Mouse (Mus musculus) layer of hippocampus, adult 11-12 months (tissue): ENCODE results near the gene Fbxl8.
A peak's percentile ranks its signal among the peaks of the same experiment; 100 is the strongest.
"Not testable (repeated sequence)": the region's sequence is repeated elsewhere in the genome, so short reads cannot be mapped to it uniquely, and the experiment has no call there.

Source experiments
- DNase-seq: peaks from one replicate; pipeline ENCODE4 v3.0.0; 2022; ENCODE audit warnings: low spot score

The Fbxl8 gene

DNA sequence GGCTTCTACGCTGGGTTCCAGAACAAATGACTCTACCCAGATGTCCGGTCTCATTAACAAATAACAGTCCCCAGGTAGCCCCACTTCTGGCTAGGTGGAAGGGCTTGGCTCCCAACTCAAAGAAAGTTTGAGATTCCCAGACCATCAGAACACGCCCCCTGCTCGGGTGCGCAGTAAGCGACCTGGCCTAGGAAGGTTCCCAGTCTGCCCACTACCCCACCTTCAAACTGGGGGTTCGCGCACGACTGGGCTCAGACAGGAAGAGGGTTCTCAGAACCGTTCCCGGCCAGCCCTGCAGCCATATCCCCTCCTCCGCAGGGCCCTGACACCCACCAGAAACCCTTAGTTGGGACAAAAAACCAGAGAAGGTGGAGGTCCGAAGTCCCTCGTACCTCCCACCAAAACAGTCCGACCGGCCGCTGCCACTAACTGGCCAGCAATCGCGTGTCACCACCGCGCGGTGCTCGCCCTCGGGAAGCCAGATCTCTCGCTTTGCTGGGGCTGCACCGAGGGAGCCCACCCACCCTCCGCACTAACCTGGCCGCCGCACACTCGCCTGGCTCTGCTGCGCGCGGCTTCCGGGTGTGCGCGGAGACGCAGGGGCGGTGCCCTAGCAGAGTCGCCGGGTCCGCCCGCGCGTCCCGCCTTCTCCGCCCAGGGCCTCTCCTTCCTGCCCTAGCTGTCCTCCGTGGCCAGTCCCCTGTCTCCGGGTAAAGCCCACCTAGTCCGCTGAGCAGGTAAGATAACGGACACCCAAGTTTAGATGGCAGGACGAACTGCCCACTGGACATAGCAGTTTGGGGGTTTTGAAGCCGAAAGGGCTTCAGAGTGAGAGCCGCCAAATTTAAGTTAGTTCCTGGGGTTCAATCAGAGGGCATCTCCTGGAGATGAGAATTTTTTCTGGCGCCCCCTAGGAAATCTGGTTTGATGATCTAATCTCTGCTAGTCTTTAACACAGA is at the start of gene Fbxl8, which contains the start of gene Tradd:
Gene Fbxl8 (plus strand): TSS at position 625 of the 959 bp plus-strand sequence.
Gene Tradd (minus strand): TSS at position 586 of the 959 bp plus-strand sequence.
- DNase-seq: no peak

DNA sequence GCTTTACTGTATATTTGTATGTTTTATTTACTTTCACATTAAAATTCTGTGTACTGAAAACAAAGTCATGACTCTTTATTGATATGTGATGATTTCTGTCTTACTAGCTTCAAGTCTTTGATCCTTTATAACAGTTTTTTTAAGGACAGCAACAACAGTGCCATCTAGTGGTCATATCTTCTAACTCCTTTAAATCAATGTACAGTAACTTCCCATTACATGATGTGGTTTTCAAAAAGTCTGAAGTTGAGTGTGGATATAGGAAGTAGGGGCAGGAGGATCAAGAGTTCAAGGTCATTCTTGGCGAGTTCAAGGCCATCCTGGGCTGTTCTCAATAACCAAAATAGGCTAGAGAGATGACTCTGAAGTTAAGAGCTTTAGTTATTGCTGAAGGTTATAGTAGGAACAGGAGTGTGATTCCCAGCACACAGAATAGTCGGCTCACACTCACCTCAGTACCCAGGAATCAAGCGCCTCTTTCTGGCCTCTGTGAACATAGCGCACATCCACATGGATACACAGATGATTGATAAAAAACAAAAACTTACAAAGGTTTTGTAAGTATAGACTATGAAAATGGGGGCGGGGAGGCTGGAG is 46.4 kb upstream of the Fbxl8 start:
- peak; percentile 30 for DNase-seq

GRCm38 (mm10) chr8:105223850-105224249 is 40.6 kb upstream of the Fbxl8 start:
- DNase-seq: no peak

DNA sequence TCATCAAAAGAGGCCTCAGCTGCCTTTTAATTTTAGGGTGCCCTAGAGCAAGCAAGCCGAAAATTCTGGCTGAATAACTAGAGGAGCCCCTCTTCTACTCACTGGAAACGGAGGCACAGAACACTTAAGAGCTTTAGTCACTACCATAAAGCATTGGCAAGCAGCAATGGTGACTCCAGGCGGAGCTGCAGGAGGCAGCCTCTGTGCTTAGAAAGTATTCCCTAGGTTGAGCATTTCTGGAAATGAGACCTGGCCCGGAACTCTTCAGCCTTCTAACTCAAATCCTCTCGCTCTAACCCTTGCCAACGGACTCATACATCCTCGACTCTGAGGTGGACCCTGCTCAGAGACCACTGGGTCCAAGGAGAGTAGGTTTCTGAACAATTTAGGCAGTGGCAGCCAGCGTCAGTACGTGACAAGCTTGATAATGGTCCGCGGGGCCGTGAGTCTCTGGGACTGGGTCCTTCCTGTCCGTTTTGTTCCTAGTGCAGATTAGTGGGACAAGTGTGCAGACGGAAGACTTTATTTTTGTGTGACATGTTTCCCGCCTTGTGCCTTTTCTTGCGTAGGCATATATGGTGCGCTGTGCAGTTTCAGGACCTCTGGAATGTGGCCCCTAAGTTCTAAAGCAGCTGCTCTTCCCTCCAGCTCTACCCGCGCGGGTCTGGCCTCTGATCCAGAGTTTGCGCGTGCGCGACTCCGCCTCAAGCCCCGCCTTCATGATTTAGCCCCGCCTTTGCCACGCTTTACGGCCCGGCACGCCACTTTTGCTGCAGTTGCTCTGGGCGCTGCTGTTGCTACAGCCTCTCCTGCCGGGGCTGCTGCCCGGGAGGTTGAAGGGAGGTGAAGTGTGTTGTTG is 39.8 kb upstream of the Fbxl8 start, which contains the start of gene D230025D16Rik:
Gene D230025D16Rik (plus strand): TSS at position 733 of the 859 bp plus-strand sequence.
- peak; percentile 95 for DNase-seq

GRCm38 (mm10) chr8:105225272-105225593 is 39.2 kb upstream of the Fbxl8 start:
- no peak for DNase-seq

GRCm38 (mm10) chr8:105225917-105226316 is 38.5 kb upstream of the Fbxl8 start:
- no peak for DNase-seq

- no peak for DNase-seq
Observed at GRCm38 (mm10) chr8:105231503-105232320, 32.7 kb upstream of the Fbxl8 start.

DNA sequence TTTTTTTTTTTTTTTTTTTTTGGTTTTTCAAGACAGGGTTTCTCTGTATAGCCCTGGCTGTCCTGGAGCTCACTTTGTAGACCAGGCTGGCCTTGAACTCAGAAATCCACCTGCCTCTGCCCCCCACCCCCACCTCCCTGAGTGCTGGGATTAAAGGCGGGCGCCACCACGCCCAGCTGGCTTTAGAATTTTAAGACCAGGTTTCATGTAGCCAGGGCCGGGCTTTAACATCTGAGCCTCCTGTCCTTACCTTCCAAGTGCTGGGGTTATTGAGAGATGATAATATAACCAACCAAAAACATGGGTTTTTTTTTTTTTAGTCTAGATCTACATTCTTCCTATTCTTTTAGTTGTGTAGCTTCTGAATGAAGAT is 32.1 kb upstream of the Fbxl8 start:
- DNase-seq: not testable (repeated sequence)

DNA sequence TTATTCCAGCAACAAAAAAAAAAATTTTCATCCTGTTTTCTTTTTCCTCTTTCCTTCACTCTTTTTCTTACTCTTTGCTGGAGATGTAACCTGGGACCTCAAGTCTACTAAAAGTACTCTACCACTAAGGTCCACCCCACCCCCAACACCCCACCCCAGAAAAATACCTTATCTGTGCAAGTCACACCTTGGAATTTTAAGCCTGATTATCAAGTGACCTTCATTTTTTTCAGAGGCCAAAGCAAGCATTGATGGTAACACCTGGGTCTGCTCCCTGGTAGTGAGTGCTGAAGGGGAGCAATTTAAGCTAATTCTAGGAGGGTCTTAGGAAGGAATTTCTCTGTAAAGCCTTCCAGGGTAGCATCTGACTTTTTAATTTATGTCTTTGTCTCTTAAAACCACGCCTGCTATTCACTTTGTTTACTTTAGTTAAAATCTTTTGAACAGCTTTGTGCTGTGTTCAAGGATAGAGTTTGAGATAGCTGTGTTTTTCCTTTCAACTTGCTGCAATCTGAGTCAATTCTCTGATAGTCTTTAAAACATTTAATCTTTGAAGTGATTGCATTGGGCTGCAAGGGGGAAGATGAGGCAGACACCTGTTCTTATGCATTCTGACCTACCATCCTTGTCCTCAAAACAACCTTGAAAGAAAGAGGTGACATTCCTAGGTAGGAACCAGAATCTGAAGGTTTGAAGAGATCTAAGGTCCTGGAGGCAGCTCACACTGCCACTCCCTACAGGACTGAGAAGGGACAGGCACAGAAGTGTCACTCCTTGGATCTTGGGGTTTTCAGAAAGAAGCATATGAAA is 31.1 kb upstream of the Fbxl8 start:
- DNase-seq: no peak

- no peak for DNase-seq
Observed at GRCm38 (mm10) chr8:105235206-105235605, 29.2 kb upstream of the Fbxl8 start.

DNA sequence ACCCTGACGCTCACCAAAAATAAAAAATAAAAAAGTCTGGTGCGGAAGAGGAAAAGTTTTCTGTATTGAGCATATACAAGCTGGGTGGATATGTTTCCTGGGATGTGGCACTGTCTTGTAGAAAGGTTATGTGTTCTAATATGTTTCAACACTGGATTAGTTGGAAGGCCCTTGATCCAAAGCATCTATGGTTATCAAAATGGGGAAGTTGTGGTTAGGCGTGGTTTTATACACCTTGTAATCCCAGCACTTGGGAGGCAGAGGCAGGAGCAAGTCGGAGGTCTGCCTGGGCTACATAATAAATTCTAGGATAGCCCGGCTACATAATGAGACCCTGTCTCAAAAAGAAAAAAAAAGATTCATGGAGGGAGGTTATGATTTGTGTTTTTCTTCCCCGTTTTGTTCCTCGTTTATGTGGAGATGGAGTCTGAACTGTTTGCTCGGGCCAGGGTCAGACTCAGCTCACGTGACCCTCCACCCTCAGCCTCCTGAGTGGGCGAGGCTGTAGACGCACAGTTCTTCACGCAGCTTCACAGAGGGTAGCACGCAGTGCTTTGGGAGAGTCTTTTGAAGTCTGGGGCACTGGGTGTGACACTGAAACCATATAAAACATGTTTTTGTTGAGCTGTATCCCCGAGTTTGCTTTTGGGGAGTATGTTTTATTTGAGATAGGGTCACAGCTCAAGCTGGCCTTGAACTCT is 26.9 kb upstream of the Fbxl8 start:
- DNase-seq: no peak

DNA sequence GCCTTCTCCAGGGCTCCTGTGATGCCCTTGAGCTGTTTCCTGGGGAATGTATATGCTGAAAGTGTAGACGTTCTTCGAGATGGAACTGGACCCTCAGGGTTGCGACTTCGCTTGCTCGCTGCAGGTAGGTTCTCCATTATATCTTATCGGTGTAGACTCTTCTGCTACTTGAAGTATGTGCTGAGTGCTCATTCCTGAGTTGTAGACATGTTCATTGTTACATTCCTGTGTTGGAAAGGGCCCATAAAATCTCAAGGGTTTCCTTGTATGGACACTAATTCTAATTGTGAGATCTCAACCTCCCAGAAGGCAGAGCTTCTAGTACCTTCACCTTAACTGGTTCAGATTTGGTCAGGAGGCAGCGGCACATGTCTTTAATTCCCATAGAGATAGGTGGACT is 23.4 kb upstream of the Fbxl8 start:
- DNase-seq: no peak

GRCm38 (mm10) chr8:105251954-105252353 is 12.5 kb upstream of the Fbxl8 start:
- DNase-seq: no peak

DNA sequence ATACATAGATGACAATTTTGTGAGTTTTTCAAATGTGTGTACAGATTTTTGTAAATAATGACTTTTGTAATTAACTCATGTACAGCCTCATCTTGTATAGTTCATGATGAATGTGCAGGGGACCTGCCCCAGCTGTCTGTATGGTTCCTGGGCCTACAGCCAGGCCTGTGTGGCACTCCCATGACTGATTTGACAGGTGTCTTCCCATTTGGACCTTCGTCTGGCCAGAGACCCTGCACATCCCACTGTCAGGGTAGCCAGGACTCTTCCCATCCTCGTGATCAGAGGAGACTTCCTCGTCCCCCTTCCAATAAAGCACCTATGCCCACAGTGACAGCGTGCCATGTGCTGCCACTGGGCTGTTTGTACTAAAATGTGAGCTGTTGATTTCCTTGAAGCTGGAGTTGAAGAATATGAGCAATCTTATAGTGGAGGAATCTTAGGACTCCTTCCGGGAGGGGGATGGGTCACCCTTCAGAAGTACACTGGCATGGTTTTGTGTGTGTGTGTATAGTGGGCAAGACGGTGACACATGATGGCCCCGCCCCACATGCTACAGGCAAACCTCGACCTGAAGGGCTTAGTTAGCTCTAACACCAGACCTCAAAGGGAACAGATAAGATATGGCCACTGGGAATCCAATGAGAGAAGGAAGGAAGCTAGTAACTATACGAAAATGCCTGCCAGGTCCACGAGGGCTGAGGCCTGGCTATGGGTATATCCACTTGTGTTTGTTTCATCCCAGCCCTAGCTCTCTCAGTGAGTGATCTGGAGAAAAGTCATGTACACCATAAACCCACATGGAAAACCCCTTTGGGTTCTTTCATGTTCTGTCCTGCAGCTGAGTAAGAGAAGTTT is 11.5 kb upstream of the Fbxl8 start:
- no peak for DNase-seq

DNA sequence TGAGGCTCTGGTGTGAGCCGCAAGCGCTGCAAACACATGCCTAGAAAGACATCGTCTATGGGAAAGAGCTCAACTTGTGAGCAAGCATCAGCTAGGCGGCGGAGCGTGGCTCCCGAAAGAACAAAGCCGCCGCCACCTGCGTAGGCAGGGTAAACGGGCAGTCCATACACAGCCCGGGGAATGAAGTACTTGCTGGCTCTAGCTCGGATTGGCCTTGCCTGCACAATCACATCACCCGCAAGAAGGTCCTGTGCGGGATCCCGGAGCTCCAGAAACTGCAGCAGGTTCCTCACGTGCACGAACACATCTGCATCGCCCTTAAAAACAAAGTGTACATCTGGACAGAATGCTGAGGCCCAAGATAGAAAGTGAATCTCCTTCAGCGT is 10.7 kb upstream of the Fbxl8 start:
- no peak for DNase-seq

DNA sequence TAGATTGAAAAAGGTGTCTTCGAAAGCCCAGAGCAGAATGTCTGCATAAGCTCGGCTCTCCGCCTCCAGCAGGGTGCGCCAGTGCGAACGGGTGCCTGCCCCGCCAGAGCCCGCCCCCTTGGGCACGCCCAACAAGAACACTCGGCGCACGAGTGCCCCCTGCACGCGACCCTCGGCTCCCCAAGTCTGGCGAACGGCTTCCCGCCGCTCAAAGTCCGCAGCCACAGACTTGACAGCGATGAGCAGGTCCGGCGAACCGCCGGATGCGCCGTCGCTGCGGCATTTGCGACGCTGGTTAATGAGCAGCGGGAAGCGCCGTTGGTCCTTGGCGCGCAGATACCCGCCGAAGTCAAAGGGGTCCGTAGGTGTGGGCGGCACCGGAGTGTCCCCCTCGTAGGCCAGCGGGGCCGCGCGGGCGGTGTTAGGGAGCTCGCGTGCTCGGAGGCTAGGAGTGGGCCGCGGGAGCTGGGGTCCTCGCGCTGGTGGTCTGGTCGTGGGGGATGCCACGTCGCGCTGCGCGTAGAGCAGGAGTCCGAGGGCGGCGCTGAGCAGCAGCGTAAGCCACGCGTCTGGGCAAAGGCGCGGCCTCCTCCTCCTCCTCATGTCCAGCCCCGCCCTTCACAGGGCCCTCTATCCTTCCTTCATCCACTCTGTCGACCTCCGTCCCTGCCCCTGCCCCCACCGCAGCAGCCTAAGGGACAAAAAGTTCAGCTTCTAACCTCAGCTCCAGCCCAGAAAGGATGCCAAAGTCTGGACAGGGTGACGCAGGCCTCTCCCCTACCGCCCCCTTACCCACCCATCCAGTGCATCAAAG is 10.1 kb upstream of the Fbxl8 start:
- peak; percentile 90 for DNase-seq

DNA sequence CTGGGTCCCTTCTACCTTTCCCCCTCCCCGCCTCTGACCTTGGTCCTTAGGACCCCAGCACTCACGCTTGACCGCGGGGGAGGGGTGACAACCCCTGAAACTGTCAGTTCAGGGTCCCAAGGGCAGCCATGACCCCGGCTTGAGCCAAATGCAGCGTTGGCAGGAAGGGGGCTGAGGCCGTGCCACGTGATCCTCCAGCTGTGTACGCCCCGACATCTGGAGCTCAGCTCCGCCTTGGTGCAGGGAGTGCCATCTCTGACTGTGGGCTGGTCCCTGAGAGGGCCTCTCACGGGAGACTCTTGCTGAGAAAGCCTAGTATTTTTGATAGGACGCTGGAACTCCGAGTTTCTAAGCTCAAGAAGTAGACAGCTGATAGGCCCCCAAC is 9.5 kb upstream of the Fbxl8 start, which contains the start of gene B3gnt9:
Gene B3gnt9 (minus strand): TSS at position 188 of the 385 bp plus-strand sequence.
- peak; percentile 64 for DNase-seq
